Mouse (Mus musculus) kidney, adult 9 months (tissue): ENCODE data around the gene Esm1.

Experiments
- DNase-seq: peaks from one replicate; pipeline ENCODE4 v3.0.0; 2022

Gene Esm1

GRCm38 (mm10) chr13:113209624-113210023, at the start of gene Esm1:
TSS of gene Esm1 (plus strand) at chr13:113209659.
- DNase-seq = peak; percentile 43

GRCm38 (mm10) chr13:113164252-113165005, 45.0 kb upstream of the Esm1 start:
- no peak for DNase-seq

DNA sequence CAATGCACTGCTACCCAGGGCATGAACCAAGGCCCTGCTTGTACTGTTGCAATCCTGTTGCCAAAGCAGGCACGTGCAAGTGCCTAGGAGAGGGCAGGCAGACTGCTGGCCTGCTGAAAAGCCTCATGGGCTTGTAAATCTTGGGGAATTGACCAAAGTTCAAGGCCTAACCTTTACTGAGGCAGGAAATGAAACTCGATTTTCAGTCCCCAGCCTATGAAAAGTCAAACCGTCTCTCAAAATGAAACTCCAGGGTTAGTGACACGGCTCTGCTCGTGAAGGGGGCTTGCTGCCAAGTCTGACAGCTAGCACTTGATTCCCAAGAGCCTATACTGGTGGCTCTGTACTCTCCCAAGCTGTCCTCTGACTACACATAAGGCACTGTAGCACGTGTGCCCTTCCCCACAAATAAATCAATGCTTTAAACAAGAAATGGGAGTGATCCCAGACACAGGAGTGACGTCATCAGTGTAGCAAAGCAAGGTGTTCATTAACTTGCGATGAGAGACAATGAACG, 41.4 kb upstream of the Esm1 start:
- DNase-seq = peak; percentile 57

- peak; percentile 33 for DNase-seq
Measured at GRCm38 (mm10) chr13:113170256-113170655, 39.2 kb upstream of the Esm1 start.

DNA sequence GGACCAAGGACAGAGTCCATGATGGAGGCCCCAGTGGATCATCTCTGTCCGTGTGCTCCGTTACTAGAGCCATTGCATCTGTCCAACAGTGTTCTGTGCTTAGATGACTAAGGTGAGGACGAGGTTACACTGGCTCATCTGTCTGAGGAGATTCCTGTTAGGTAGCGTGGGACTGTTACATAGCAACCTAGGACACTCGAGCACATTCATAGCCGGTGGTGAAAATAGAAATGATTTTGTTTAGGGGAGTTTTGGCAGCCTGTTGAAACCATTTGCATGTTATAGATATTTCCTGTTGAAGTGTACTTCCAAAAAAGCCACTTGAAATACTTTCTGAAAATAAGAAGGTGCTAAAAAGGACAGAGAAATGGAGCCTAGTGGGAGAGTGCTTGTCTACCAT, 35.3 kb upstream of the Esm1 start:
- DNase-seq = no peak

DNA sequence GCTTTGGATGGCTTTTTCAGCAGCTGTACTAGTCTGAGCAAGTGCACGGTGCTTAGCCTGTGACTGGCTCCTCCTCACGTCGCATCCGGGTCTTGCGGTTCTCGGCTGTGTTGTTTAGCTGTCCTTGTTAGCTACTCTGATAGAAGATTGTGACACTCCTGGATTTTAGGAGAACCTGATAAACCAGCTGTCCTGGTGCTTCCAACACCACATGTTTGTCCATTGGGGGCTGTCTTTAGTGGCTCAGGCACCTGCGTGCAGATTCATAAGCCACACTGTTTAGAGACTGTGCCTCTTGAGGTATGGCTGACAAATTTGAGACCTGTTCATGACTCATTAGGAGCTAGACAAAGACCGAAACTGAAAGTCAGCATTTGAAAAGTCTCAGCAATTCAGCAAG, 26.1 kb upstream of the Esm1 start:
- no peak for DNase-seq

DNA sequence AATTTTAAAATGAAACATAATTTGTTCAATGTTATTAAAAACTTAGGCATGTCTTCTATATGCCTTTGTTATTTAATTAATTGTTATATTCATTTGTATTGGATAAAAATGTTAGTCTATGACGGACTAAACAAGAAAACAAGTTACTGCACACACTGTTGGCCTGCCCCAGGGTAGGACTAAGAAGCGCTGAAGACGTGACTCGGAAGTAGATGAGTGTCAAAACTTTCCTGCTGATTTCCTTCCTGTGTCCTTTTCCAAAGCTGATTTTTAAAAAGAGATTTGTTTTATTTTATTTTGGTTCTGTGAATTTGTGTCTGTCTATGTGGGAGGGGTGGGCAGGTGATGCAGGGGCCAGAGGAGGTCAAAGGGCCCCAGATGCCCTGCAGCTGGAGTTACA, 25.7 kb upstream of the Esm1 start:
- no peak for DNase-seq

DNA sequence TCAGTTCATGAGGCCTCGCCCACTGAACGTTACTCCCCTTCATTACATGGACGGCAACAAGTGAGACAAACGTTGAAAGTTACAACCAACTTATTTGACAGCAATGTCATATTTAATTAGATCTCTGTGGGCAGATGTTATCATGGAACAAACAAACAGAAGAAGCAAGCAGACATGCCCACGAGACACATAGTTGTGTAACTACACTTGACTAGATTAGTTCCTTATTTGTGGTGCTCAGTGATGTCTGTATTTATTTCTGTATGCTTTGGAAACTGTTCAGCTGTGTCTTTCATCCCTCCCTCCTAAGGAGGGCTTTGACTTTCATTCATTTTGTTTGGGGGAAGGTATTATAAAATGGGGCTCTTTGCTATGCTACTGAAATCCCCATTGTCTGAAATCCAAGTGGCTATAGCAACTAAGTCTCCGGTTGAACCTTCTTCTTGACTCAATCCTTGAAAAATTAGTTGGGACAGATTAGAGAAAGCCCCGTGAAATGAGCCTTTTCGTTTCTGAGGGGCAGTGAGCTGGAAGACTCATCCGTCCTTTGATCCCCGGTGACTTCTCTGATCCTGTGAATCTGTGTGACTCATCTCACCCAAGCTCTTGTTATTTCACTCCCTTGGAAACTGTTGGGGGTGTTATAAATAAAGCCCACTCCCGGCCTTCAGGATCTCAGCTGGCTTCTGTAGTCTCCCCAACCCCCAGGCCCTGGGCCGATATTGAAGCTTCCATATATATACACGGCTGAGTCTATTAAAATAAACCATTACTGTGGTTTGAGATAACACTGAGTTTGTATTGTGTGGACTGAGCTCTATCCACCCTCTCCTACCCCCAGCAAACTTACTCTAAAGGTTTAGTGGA, 12.4 kb upstream of the Esm1 start:
- no peak for DNase-seq

- DNase-seq = no peak
Measured at GRCm38 (mm10) chr13:113197872-113198502, 11.5 kb upstream of the Esm1 start.

DNA sequence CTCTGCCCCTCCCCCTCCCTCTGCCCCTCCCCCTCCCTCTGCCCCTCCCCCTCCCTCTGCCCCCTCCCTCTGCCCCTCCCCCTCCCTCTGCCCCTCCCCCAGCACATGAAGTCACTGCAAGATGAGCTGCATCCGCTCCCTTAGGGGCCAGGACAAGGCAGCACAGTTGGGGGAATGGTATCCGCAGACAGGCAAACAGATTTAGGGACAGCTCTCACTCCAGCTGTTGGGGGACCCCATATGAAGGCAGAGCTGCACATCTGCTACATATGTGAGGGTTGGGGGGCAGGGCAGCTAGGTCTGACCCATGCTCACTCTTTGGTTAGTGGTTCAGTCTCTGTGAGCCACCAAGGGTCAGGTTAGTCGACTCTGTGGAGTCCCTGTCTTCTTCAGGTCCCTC, 10.1 kb upstream of the Esm1 start:
- no peak for DNase-seq

- no peak for DNase-seq
Measured at GRCm38 (mm10) chr13:113200726-113201125, 8.7 kb upstream of the Esm1 start.

- no peak for DNase-seq
Measured at GRCm38 (mm10) chr13:113201631-113202030, 7.8 kb upstream of the Esm1 start.

DNA sequence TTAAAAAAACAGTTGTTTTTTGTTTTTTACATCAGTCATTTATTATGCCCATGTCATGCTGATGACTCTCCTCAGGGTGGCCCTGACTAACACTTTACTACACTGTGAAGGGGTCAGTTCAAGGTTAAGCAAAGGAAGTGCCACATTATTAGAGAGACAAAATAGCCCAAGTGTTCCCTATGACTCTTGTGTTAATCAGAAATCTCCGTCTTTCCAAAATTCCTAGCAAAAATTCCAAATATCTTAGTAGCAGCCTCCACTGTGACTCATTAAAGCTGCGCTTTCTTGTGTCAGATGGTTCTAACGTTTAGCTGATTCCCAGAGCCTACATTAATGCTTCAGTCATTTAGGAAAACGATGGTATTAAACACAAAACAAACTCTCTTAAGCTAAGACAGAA, 7.3 kb upstream of the Esm1 start:
- no peak for DNase-seq

- DNase-seq = no peak
Measured at GRCm38 (mm10) chr13:113203146-113203545, 6.3 kb upstream of the Esm1 start.

- peak; percentile 85 for DNase-seq
Measured at GRCm38 (mm10) chr13:113205346-113205745, 4.1 kb upstream of the Esm1 start.

DNA sequence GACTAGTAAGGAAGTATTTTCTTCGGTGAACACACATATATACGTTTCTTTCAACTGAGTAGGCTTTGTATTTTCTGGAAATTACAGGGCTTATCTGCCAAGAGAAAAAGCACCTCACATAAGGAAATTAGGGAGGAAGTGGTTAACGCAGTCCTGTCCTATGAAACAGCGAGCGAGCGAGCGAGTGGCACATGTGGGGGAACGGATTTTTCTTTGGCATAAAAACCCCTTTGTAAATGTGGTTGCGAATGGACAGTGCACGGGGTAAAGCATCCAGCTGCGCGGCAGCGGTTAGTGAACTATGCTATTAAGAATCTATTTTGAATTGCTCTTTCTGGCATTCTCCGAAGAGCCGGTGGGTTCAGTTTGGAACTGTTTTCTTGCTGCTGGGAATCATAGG, 1.9 kb downstream of the Esm1 start:
- no peak for DNase-seq

- DNase-seq = no peak
Measured at GRCm38 (mm10) chr13:113212401-113212800, 2.9 kb downstream of the Esm1 start.

DNA sequence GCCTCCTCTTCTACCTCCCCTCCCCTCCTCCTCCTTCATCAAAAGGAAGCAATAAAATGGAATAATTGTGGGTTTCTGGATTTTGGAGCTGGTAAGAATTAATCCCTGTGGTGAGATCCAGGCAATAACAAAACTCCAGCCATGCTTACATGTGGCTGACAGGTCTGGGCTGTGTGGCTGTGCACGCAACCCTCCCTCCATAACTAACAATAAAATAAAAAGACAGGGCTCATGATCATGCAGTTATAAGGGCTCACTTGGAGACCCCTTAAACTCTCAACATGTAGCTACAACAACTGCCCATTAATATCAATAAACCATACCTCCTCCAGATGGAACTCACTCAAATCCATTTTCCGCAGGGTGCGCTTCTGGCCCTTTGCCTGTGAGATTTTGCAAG, 4.4 kb downstream of the Esm1 start:
- DNase-seq = no peak

- DNase-seq = no peak
Measured at GRCm38 (mm10) chr13:113221851-113222250, 12.4 kb downstream of the Esm1 start.

- DNase-seq = peak; percentile 84
Measured at GRCm38 (mm10) chr13:113224105-113224504, 14.6 kb downstream of the Esm1 start.

- DNase-seq = no peak
Measured at GRCm38 (mm10) chr13:113225811-113226210, 16.4 kb downstream of the Esm1 start, which contains the start of gene Gzmk. TSS of gene Gzmk (minus strand) at chr13:113225908.

DNA sequence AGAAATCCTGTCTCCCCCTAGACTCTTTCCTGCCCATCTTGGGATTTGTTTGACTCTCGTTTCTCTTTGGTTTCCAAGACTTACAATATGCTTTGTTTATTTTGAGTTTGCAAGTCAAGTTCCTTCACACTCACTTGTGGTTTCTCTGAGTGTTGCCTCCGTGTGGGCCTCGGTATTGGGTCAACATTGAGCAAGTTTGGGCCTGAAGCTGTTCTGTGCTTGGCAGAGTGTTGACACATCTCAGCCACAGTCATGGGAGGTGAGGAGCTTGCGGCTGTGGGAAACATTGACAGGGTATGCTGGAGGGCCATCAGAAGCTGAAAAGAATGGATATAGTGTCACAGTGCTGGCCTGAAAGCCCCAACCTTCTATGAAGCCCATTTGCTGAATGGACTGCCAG, 17.6 kb downstream of the Esm1 start:
- no peak for DNase-seq
